Mouse (Mus musculus) heart, postnatal 0 days (tissue): ENCODE measurements around the gene Nfe2l3. TPM values are rescaled to one million over a fixed set of nuclear protein-coding genes. Genes with fewer than 3 reads are reported as not detected.

ENCODE experiments used
- ATAC-seq: fragments of 200-750 bp; cut with Nextera tagmentation; 2 replicates; pipeline ENCODE4 v1.8.0; 2017; ENCODE audit warnings: low read depth, moderate number of reproducible peaks, moderate library complexity; ENCODE audit not compliant: insufficient read depth
- DNase-seq: peaks from one replicate; pipeline ENCODE4 v3.0.0-alpha.2; 2016; ENCODE audit warnings: low spot score
- H3K27ac ChIP-seq: fragments of 300-500 bp; sonication (generic); 2 replicates; pipeline ENCODE4 v1.5.1; 2014; ENCODE audit warnings: low read depth, mild to moderate bottlenecking
- H3K27me3 ChIP-seq: fragments of 300-500 bp; sonication (generic); 2 replicates; pipeline ENCODE4 v1.6.1; 2014; ENCODE audit warnings: low read length, mixed read lengths; ENCODE audit not compliant: control insufficient read depth, insufficient read depth
- H3K36me3 ChIP-seq: fragments of 300-500 bp; sonication (generic); replicated peaks from 2 replicates; pipeline ENCODE4 v1.6.1; 2014; ENCODE audit warnings: low read length, mixed read lengths; ENCODE audit not compliant: control insufficient read depth, insufficient read depth
- H3K4me1 ChIP-seq: fragments of 300-500 bp; sonication (generic); 2 replicates; pipeline ENCODE4 v1.6.1; 2014; ENCODE audit warnings: antibody characterized with exemption; ENCODE audit not compliant: control insufficient read depth, insufficient read depth
- H3K4me2 ChIP-seq: fragments of 300-500 bp; sonication (generic); 2 replicates; pipeline ENCODE4 v1.6.1; 2014; ENCODE audit warnings: low read depth, mild to moderate bottlenecking, low read length, moderate library complexity
- H3K4me3 ChIP-seq: fragments of 300-500 bp; sonication (generic); 2 replicates; pipeline ENCODE4 v1.5.1; 2014; ENCODE audit warnings: low read depth, low read length
- H3K9ac ChIP-seq: fragments of 300-500 bp; sonication (generic); replicated peaks from 2 replicates; pipeline ENCODE4 v1.6.1; 2014; ENCODE audit warnings: low read depth, low read length, mixed read lengths
- H3K9me3 ChIP-seq: fragments of 300-500 bp; sonication (generic); replicated peaks from 2 replicates; pipeline ENCODE4 v1.6.1; 2016; ENCODE audit warnings: low read length; ENCODE audit not compliant: control insufficient read depth
- CTCF ChIP-seq: IDR thresholded peaks from 2 replicates; pipeline ENCODE4 v1.5.1; 2016; ENCODE audit warnings: antibody characterized with exemption, control low read depth, low read depth
- EP300 ChIP-seq: IDR thresholded peaks from 2 replicates; pipeline ENCODE4 v1.6.1; 2016; ENCODE audit warnings: antibody characterized with exemption, low read depth
- WGBS: fragments of 180-500 bp; shearing (Covaris S2); extraction: QIAGEN DNeasy Blood & Tissue Kit; methylation state at CpG from one replicate; pipeline ENCODE4 v1.1.7; 2014; 5-methylcytosine and 5-hydroxymethylcytosine counted together
- polyA plus RNA-seq: library from polyadenylated mRNA; unstranded; fragments of >200 nt; fragmentation: Nextera tagmentation; extraction: Ambion mirVana; gene quantifications from 2 replicates; pipeline ENCODE4 v1.2.1, GENCODE M21; 2015
- total RNA-seq: library from RNA; depleted of rRNA; stranded (reverse); fragments of >200 nt; gene quantifications from 2 replicates; pipeline ENCODE4 v1.2.3, GENCODE M21; 2014; ENCODE audit warnings: low replicate concordance

Gene Nfe2l3
- total and polyA plus RNA-seq, 2 experiments from 2014 or later: 1.2 to 5.0 TPM

GRCm38 (mm10) chr6:51486076-51486710 lies 53.7 kb downstream of the Nfe2l3 start:
- no peak for ATAC-seq
- DNase-seq: no peak
- H3K27me3 ChIP-seq: no peaks in the 10 kb centered on the region
- H3K36me3 ChIP-seq: peaks cover 20% of the 10 kb centered on the region
- no peak overlapping the region for H3K9ac ChIP-seq
- H3K27ac ChIP-seq: no peak overlapping the region
- 0 out of 2 replicates have a peak, but pooled peaks cover 10% of the 10 kb centered on the region for H3K9me3 ChIP-seq
- no peak overlapping the region for H3K4me3 ChIP-seq
- no peak overlapping the region for H3K4me2 ChIP-seq
- peaks cover 10% of the 10 kb centered on the region; the same call in 1 of the 2 replicates for H3K4me1 ChIP-seq
- WGBS: 24% methylated on average over 7 of the region's 7 CpGs
- TF ChIP-seq EP300: no peak

DNA sequence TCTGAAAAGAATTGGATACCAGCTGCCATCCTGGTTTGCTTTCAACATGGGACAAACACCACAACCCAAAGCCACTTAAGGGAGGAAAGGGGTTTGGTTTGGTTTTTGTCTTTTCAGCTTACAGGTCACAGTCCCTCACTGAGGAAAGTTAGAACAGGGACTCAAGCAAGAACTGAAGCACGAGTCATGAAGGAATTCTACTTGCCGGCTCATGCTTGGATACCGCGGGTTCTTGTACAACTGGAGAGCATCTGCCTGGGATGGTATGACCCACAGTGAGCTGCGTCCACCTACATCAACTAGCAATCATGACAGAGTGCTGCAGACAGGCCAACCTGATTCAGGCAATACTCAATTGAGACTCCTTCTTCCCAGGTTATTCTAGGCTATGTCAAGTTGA lies 54.3 kb downstream of the Nfe2l3 start:
- Histone ChIP-seq H3K27ac (no peak overlapping the region), H3K9ac (no peak overlapping the region), H3K27me3 (no peaks in the 10 kb centered on the region), H3K9me3 (0 out of 2 replicates have a peak, but pooled peaks cover 10% of the 10 kb centered on the region), H3K4me2 (no peak overlapping the region), H3K36me3 (peaks cover 15% of the 10 kb centered on the region), H3K4me1 (peaks cover 10% of the 10 kb centered on the region; the same call in 1 of the 2 replicates), H3K4me3 (no peak overlapping the region)
- DNase-seq: no peak
- TF ChIP-seq EP300: no peak
- TF ChIP-seq CTCF: no peak
- ATAC-seq: no peak
- WGBS: 79% methylated on average over 5 of the region's 5 CpGs

- Histone ChIP-seq H3K36me3 (no peaks in the 10 kb centered on the region), H3K27me3 (no peaks in the 10 kb centered on the region), H3K27ac (peak overlapping the region; percentile 57), H3K4me3 (no peak overlapping the region), H3K4me1 (peaks cover 10% of the 10 kb centered on the region; the same call in 1 of the 2 replicates), H3K9me3 (0 out of 2 replicates have a peak, but pooled peaks cover 10% of the 10 kb centered on the region), H3K9ac (no peak overlapping the region), H3K4me2 (no peak overlapping the region)
- ATAC-seq (peak; percentile 64), DNase-seq (no peak)
- 25% methylated on average over 2 of the region's 2 CpGs for WGBS
- TF ChIP-seq CTCF (no peak), EP300 (no peak)
Measured at GRCm38 (mm10) chr6:51489787-51490186, 57.3 kb downstream of the Nfe2l3 start.

- 50% methylated on average over 8 of the region's 8 CpGs for WGBS
- Histone ChIP-seq H3K9me3 (no peaks in the 10 kb centered on the region), H3K27ac (no peak overlapping the region), H3K36me3 (no peaks in the 10 kb centered on the region), H3K27me3 (no peaks in the 10 kb centered on the region), H3K4me2 (no peak overlapping the region), H3K4me3 (no peak overlapping the region), H3K9ac (no peak overlapping the region), H3K4me1 (no peaks in the 10 kb centered on the region)
- ATAC-seq (no peak), DNase-seq (no peak)
- TF ChIP-seq EP300 (no peak), CTCF (no peak)
Measured at GRCm38 (mm10) chr6:51497321-51498111, 65.0 kb downstream of the Nfe2l3 start.

DNA sequence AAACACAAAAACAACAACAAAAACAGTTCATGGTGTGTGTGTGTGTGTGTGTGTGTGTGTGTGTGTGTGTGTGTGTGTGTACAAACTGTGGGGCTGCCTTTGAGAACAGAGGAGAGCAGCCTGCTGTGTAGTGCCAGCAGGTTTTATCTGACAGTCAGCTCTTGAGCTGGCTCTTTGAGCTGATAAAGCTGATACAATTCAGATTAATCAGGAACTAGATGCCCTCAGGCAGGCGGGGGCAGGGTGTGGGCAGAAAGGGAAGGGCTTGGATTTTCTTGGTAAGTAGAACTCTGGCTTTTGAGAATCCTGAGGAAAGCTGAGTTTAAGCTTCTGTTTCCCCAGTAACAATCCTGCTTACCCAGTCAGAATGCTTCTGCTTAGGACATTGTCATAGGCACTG lies 73.2 kb downstream of the Nfe2l3 start:
- Histone ChIP-seq H3K9ac (no peak overlapping the region), H3K36me3 (no peaks in the 10 kb centered on the region), H3K9me3 (no peaks in the 10 kb centered on the region), H3K4me2 (no peak overlapping the region), H3K4me1 (no peaks in the 10 kb centered on the region), H3K4me3 (no peak overlapping the region), H3K27ac (no peak overlapping the region), H3K27me3 (no peaks in the 10 kb centered on the region)
- DNase-seq: no peak
- 50% methylated on average over 1 of the region's 1 CpGs for WGBS
- ATAC-seq: no peak
- TF ChIP-seq EP300 (no peak), CTCF (no peak)
